10 mouse cellular contexts compared by ENCODE assay signal in the genomic region with DNA sequence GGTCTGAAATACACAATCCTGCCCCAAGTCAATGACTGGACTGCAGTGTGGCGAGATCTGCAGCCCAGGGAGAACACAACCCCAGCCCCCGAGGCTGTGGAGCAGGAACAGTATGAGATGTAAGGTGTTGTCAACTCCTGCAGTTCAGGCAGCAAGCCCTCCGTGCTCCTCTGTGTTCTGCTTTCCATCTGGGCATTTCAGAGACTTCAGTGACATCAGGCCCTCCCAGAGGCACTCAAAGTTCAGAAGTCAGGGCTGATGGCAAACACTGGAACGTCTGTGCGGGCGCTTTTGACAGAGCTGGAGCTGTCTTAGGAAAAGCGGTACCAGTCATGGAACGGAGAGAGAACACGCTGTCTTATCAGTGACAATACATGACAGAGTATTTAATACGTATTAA. TPM values are rescaled to one million over a fixed set of nuclear protein-coding genes. Genes with fewer than 3 reads are reported as not detected.
DNase-seq lines count a peak whose midpoint lies in the region; ATAC-seq lines count a peak whose summit lies in the region.
"Had no signal": no experiment of that assay in that cellular context is flagged by ENCODE, and none has a peak within 500 bp of the region (broad histone marks: within the 10 kb centered on the region; RNA-seq: fewer than 3 reads in every experiment).

No protein-coding gene starts in this region.

- no peaks in the 10 kb centered on the region for H3K9me3 ChIP-seq in heart, embryonic 16.5 days (replicated peaks; ENCODE audit: control insufficient read depth, low read length)
- no peaks in the 10 kb centered on the region for H3K9me3 ChIP-seq in hindbrain, embryonic 16.5 days (ENCODE audit: control insufficient read depth, low read length)
- no peaks in the 10 kb centered on the region for H3K9me3 ChIP-seq in midbrain, embryonic 14.5 days (ENCODE audit: control insufficient read depth, low read length)
- H3K9me3 ChIP-seq: stomach, embryonic 15.5 days had no signal

- intact Hi-C loops in left cerebral cortex, postnatal 10 days (cut with DNase I), result loop anchor here (5.0 kb wide), 3 partner anchors 169 to 294 kb away; no protein-coding TSS in a partner anchor

- H3K9ac ChIP-seq in heart, embryonic 16.5 days (ENCODE audit: low read length), result peak overlapping the region; percentile 37; the same call in 1 of the 2 replicates
- H3K9ac ChIP-seq in hindbrain, embryonic 16.5 days (ENCODE audit: low read depth, low read length), result no peak overlapping the region
- H3K9ac ChIP-seq in midbrain, embryonic 14.5 days (replicated peaks; ENCODE audit: low read length), result no peak overlapping the region
- H3K9ac ChIP-seq: stomach, embryonic 15.5 days had no signal

- H3K27me3 ChIP-seq in heart, embryonic 16.5 days (ENCODE audit: control insufficient read depth, insufficient read depth, low read length), result no peaks in the 10 kb centered on the region
- H3K27me3 ChIP-seq in hindbrain, embryonic 16.5 days (replicated peaks; ENCODE audit: control insufficient read depth, insufficient read depth, low read length), result no peaks in the 10 kb centered on the region
- no peaks in the 10 kb centered on the region for H3K27me3 ChIP-seq in midbrain, embryonic 14.5 days (ENCODE audit: control insufficient read depth, insufficient read depth, low read length)
- H3K27me3 ChIP-seq: stomach, embryonic 15.5 days had no signal

- 34% methylated on average over 10 of the region's 10 CpGs for WGBS in heart, embryonic 16.5 days
- WGBS in hindbrain, embryonic 16.5 days, result 46% methylated on average over 10 of the region's 10 CpGs
- WGBS in midbrain, embryonic 14.5 days, result 48% methylated on average over 10 of the region's 10 CpGs

- peak overlapping the region; percentile 44 for H3K4me2 ChIP-seq in heart, embryonic 16.5 days (ENCODE audit: low read depth, low read length)
- peak overlapping the region; percentile 11; the same call in 1 of the 2 replicates for H3K4me2 ChIP-seq in hindbrain, embryonic 16.5 days (ENCODE audit: low read length)
- no peak overlapping the region for H3K4me2 ChIP-seq in midbrain, embryonic 14.5 days (ENCODE audit: low read length)
- H3K4me2 ChIP-seq: stomach, embryonic 15.5 days had no signal

- no peak overlapping the region for H3K4me3 ChIP-seq in heart, embryonic 16.5 days (ENCODE audit: low read length)
- H3K4me3 ChIP-seq in hindbrain, embryonic 16.5 days (ENCODE audit: low read length), result no peak overlapping the region
- no peak overlapping the region for H3K4me3 ChIP-seq in midbrain, embryonic 14.5 days (replicated peaks; ENCODE audit: low read depth, low read length)
- H3K4me3 ChIP-seq: stomach, embryonic 15.5 days had no signal

- peak overlapping the region; percentile 78 for H3K27ac ChIP-seq in heart, embryonic 16.5 days (ENCODE audit: low read length)
- H3K27ac ChIP-seq in hindbrain, embryonic 16.5 days (ENCODE audit: low read depth, low read length), result no peak overlapping the region
- 0 out of 2 replicates have a peak overlapping the region, but pooled peaks have one; percentile 13 for H3K27ac ChIP-seq in midbrain, embryonic 14.5 days (replicated peaks; ENCODE audit: low read depth, low read length)
- H3K27ac ChIP-seq: macrophage; stomach, embryonic 15.5 days had no signal

- no peak for DNase-seq in heart, adult 11 months
- peak; percentile 49 for DNase-seq in embryo, embryonic 9.5 days (ENCODE audit: extremely low spot score)
- DNase-seq in midbrain, embryonic 14.5 days, result peak; percentile 28
- no peak for DNase-seq in frontal cortex, adult 2 months (ENCODE audit: extremely low spot score in 1 of 2, low spot score in 1 of 2)
- no peak for DNase-seq in left cerebral cortex, postnatal 10 days (ENCODE audit: extremely low spot score in 1 of 2, low spot score in 2 of 2)
- DNase-seq in urinary bladder, adult 18-20 months (ENCODE audit: low spot score in 2 of 2), result no peak

- no peaks in the 10 kb centered on the region for H3K36me3 ChIP-seq in heart, embryonic 16.5 days (ENCODE audit: control insufficient read depth, insufficient read depth)
- H3K36me3 ChIP-seq in hindbrain, embryonic 16.5 days (ENCODE audit: control insufficient read depth, insufficient read depth, low read length), result no peaks in the 10 kb centered on the region
- no peaks in the 10 kb centered on the region for H3K36me3 ChIP-seq in midbrain, embryonic 14.5 days (ENCODE audit: control insufficient read depth, insufficient read depth, low read length)
- H3K36me3 ChIP-seq: stomach, embryonic 15.5 days had no signal

- ATAC-seq in heart, embryonic 16.5 days (replicated peaks; ENCODE audit: extremely low read depth, insufficient read depth, low FRiP score), result no peak
- ATAC-seq in hindbrain, embryonic 16.5 days, result no peak
- ATAC-seq in midbrain, embryonic 14.5 days (ENCODE audit: low FRiP score, low TSS enrichment), result no peak

- peaks cover 43% of the 10 kb centered on the region for H3K4me1 ChIP-seq in heart, embryonic 16.5 days (ENCODE audit: control insufficient read depth, insufficient read depth, low read length)
- peaks cover 32% of the 10 kb centered on the region for H3K4me1 ChIP-seq in hindbrain, embryonic 16.5 days (ENCODE audit: control insufficient read depth, insufficient read depth, low read depth, low read length)
- peaks cover 48% of the 10 kb centered on the region for H3K4me1 ChIP-seq in midbrain, embryonic 14.5 days (ENCODE audit: control insufficient read depth, insufficient read depth, low read length)

RNA-seq across cellular contexts. Expression of gene Bach2, which starts 4.9 kb away (rescaled TPM):
- 4.8 and 5.0 TPM in 2 replicates for polyA plus RNA-seq in heart, embryonic 16.5 days (2015; fragmentation: Nextera tagmentation; extraction: Ambion mirVana)
- polyA plus RNA-seq in hindbrain, embryonic 16.5 days (2015; fragmentation: Nextera tagmentation; extraction: Ambion mirVana), result 19.1 and 20.4 TPM in 2 replicates
- 26.3 and 27.0 TPM in 2 replicates for polyA plus RNA-seq in midbrain, embryonic 14.5 days (2014; fragmentation: Nextera tagmentation; extraction: Ambion mirVana)
- 4.8 and 6.2 TPM in 2 replicates for polyA plus RNA-seq in frontal cortex, adult 2 months (2012; rRNA removed)
- total RNA-seq in left cerebral cortex, postnatal 10 days (2021), result 10 to 100 TPM; 21.4 to 29.7 TPM

Comparison
In these comparisons a context has a peak if more than half of its experiments do, and no peak if none do; other contexts are left out.
1. DNase-seq: peak in embryo, embryonic 9.5 days (single experiment) and midbrain, embryonic 14.5 days (single experiment); none in heart, adult 11 months (single experiment), frontal cortex, adult 2 months (0 of 2), left cerebral cortex, postnatal 10 days (0 of 2) and urinary bladder, adult 18-20 months (0 of 2).